Mouse (Mus musculus) C2C12 (cell line): ENCODE results near the gene Smox. TPM values are rescaled to one million over a fixed set of nuclear protein-coding genes. Genes with fewer than 3 reads are reported as not detected.

Experiments
- H3K27me3 ChIP-seq: one replicate; pipeline ENCODE4 v1.6.1; 2011; ENCODE audit not compliant: control insufficient read depth, insufficient read depth, insufficient read length
- H3K36me3 ChIP-seq: one replicate; pipeline ENCODE4 v1.6.1; 2011; ENCODE audit not compliant: control insufficient read depth, insufficient read depth
- H3K4me3 ChIP-seq: one replicate; pipeline ENCODE4 v1.5.1; 2011; ENCODE audit warnings: mild to moderate bottlenecking, control low read depth; ENCODE audit not compliant: poor library complexity, insufficient read depth, severe bottlenecking
- H3K79me2 ChIP-seq: one replicate; pipeline ENCODE4 v1.6.1; 2011; ENCODE audit not compliant: control insufficient read depth, insufficient read depth
- H3K79me3 ChIP-seq: one replicate; pipeline ENCODE4 v1.6.1; 2011; ENCODE audit warnings: low read depth, control low read depth
- H3ac ChIP-seq: one replicate; pipeline ENCODE3; 2011; ENCODE audit warnings: low read depth; ENCODE audit not compliant: control insufficient read depth, insufficient read length
- CEBPB ChIP-seq: IDR thresholded peaks from one replicate; pipeline ENCODE4 v1.6.1; 2011; ENCODE audit warnings: low read depth, mild to moderate bottlenecking, control low read depth, moderate library complexity
- CTCF ChIP-seq: IDR thresholded peaks from one replicate; pipeline ENCODE4 v1.5.1; 2011; ENCODE audit not compliant: control insufficient read depth, insufficient read depth, insufficient read length
- FOSL1 ChIP-seq: IDR thresholded peaks from one replicate; pipeline ENCODE4 v1.8.0; 2011; ENCODE audit warnings: mild to moderate bottlenecking, low read length; ENCODE audit not compliant: poor library complexity, insufficient read depth, severe bottlenecking
- MAX ChIP-seq: IDR thresholded peaks from one replicate; pipeline ENCODE4 v1.6.1; 2011; ENCODE audit warnings: mild to moderate bottlenecking, control low read depth
- MYOD1 ChIP-seq: IDR thresholded peaks from one replicate; pipeline ENCODE4 v1.6.1; 2011; ENCODE audit warnings: low read depth; ENCODE audit not compliant: control insufficient read depth, insufficient read length
- MYOG ChIP-seq: IDR thresholded peaks from one replicate; pipeline ENCODE4 v1.6.1; 2011; ENCODE audit not compliant: control insufficient read depth, insufficient read length; ENCODE audit errors: extremely low read depth
- USF1 ChIP-seq: IDR thresholded peaks from one replicate; pipeline ENCODE4 v1.6.1; 2011; ENCODE audit warnings: low read depth, mild to moderate bottlenecking, control low read depth, moderate library complexity
- polyA plus RNA-seq: library from polyadenylated mRNA; unstranded; fragments of >200 nt; fragmentation: generic; extraction: Trizol; gene quantifications from one replicate; pipeline ENCODE4 v1.2.1, GENCODE M21; 2012; ENCODE audit warnings: missing spikeins

Gene Smox
- polyA plus RNA-seq, 1 experiment, result 44.7 TPM

GRCm38 (mm10) chr2:131551701-131552620 is 60.7 kb downstream of the Smox start:
- no peaks in the 10 kb centered on the region for H3K27me3 ChIP-seq
- H3ac ChIP-seq, result no peak overlapping the region
- TF ChIP-seq MAX (no peak), MYOG (no peak), FOSL1 (no peak), CTCF (no peak), CEBPB (no peak), USF1 (no peak), MYOD1 (no peak)

GRCm38 (mm10) chr2:131552736-131553400 is 61.6 kb downstream of the Smox start:
- Histone ChIP-seq H3K79me2 (no peaks in the 10 kb centered on the region), H3K27me3 (no peaks in the 10 kb centered on the region), H3K36me3 (no peaks in the 10 kb centered on the region), H3ac (no peak overlapping the region), H3K4me3 (no peak overlapping the region), H3K79me3 (no peaks in the 10 kb centered on the region)
- TF ChIP-seq MYOD1, result no peak
- no peak for TF ChIP-seq FOSL1
- no peak for TF ChIP-seq MAX
- TF ChIP-seq MYOG, result no peak
- no peak for TF ChIP-seq CEBPB
- TF ChIP-seq USF1, result no peak
- no peak for TF ChIP-seq CTCF

More at GRCm38 (mm10) chr2:131551701-131552620, 60.7 kb downstream of the Smox start:
- H3K4me3 ChIP-seq, result no peak overlapping the region
- no peaks in the 10 kb centered on the region for H3K79me3 ChIP-seq
- H3K79me2 ChIP-seq, result no peaks in the 10 kb centered on the region
- H3K36me3 ChIP-seq, result no peaks in the 10 kb centered on the region

GRCm38 (mm10) chr2:131557896-131558295 is 66.6 kb downstream of the Smox start:
- Histone ChIP-seq H3K27me3 (no peaks in the 10 kb centered on the region), H3K36me3 (no peaks in the 10 kb centered on the region), H3K79me3 (no peaks in the 10 kb centered on the region), H3ac (no peak overlapping the region), H3K79me2 (no peaks in the 10 kb centered on the region), H3K4me3 (no peak overlapping the region)
- TF ChIP-seq MAX (no peak), MYOG (no peak), FOSL1 (no peak), CTCF (no peak), CEBPB (no peak), USF1 (no peak), MYOD1 (no peak)

GRCm38 (mm10) chr2:131560205-131560919 is 69.1 kb downstream of the Smox start:
- Histone ChIP-seq H3K27me3 (no peaks in the 10 kb centered on the region), H3ac (no peak overlapping the region), H3K4me3 (no peak overlapping the region), H3K79me3 (no peaks in the 10 kb centered on the region), H3K79me2 (no peaks in the 10 kb centered on the region), H3K36me3 (no peaks in the 10 kb centered on the region)
- TF ChIP-seq CEBPB (no peak), MAX (no peak), MYOD1 (no peak), FOSL1 (no peak), MYOG (no peak), CTCF (no peak), USF1 (no peak)

- Histone ChIP-seq H3K79me2 (no peaks in the 10 kb centered on the region), H3K79me3 (no peaks in the 10 kb centered on the region), H3K27me3 (no peaks in the 10 kb centered on the region), H3ac (no peak overlapping the region), H3K36me3 (no peaks in the 10 kb centered on the region), H3K4me3 (no peak overlapping the region)
- TF ChIP-seq MAX (no peak), FOSL1 (no peak), MYOG (no peak), USF1 (no peak), MYOD1 (no peak), CTCF (no peak), CEBPB (no peak)
These were observed 70.1 kb downstream of the Smox start for GRCm38 (mm10) chr2:131561344-131561870.
